Mouse (Mus musculus): ENCODE data around the gene Olfr1446. TPM values are rescaled to one million over a fixed set of nuclear protein-coding genes. Genes with fewer than 3 reads are reported as not detected.

The Olfr1446 gene
- total and polyA plus RNA-seq, 2 experiments from 2014 or later = not detected

GRCm38 (mm10) chr19:12846382-12846781 is 46.9 kb downstream of the Olfr1446 start, which contains the start of gene Gm5244:
Gene Gm5244, plus strand, starts transcription at chr19:12846682.
- H3K9ac ChIP-seq (replicated peaks; ENCODE audit: low read depth, low read length) = no peak within 1 kb of the TSS
- no peaks in the 10 kb centered on the region for H3K9me3 ChIP-seq (replicated peaks; ENCODE audit: control insufficient read depth, low read length)
- no peak for ATAC-seq (ENCODE audit: insufficient read depth, low read depth)
- no peak within 1 kb of the TSS for H3K4me2 ChIP-seq (ENCODE audit: low read depth, low read length)
- no peaks in the 10 kb centered on the region for H3K27me3 ChIP-seq (ENCODE audit: control insufficient read depth, insufficient read depth, low read length)
- H3K36me3 ChIP-seq (replicated peaks; ENCODE audit: control insufficient read depth, insufficient read depth, low read length) = no peaks in the 10 kb centered on the region
- no peak for TF ChIP-seq CTCF (IDR thresholded peaks at IDR 0.05; ENCODE audit: low read depth)
- TF ChIP-seq EP300 (IDR thresholded peaks at IDR 0.05; ENCODE audit: low read depth) = no peak
- H3K27ac ChIP-seq (ENCODE audit: low read depth) = no peak within 1 kb of the TSS
- no peaks in the 10 kb centered on the region for H3K4me1 ChIP-seq (ENCODE audit: control insufficient read depth, insufficient read depth)
- no peak within 1 kb of the TSS for H3K4me3 ChIP-seq (ENCODE audit: low read depth, low read length)
- DNase-seq (ENCODE audit: low spot score) = no peak

GRCm38 (mm10) chr19:12838507-12838906 is 54.8 kb downstream of the Olfr1446 start:
- DNase-seq (ENCODE audit: low spot score) (no peak), ATAC-seq (ENCODE audit: insufficient read depth, low read depth) (no peak)
- Histone ChIP-seq H3K4me3 (ENCODE audit: low read depth, low read length) (no peak overlapping the region), H3K9ac (replicated peaks; ENCODE audit: low read depth, low read length) (no peak overlapping the region), H3K4me2 (ENCODE audit: low read depth, low read length) (no peak overlapping the region), H3K4me1 (ENCODE audit: control insufficient read depth, insufficient read depth) (no peaks in the 10 kb centered on the region), H3K36me3 (replicated peaks; ENCODE audit: control insufficient read depth, insufficient read depth, low read length) (no peaks in the 10 kb centered on the region), H3K27me3 (ENCODE audit: control insufficient read depth, insufficient read depth, low read length) (no peaks in the 10 kb centered on the region), H3K9me3 (replicated peaks; ENCODE audit: control insufficient read depth, low read length) (no peaks in the 10 kb centered on the region), H3K27ac (ENCODE audit: low read depth) (no peak overlapping the region)
- 65% methylated on average over 1 of the region's 1 CpGs for WGBS
- no peak for TF ChIP-seq CTCF (IDR thresholded peaks at IDR 0.05; ENCODE audit: low read depth)
- TF ChIP-seq EP300 (IDR thresholded peaks at IDR 0.05; ENCODE audit: low read depth) = no peak

Other genes with a start within 250 kb of the Olfr1446 start
- gene Olfr1442, start 223.1 kb downstream of the Olfr1446 start, total RNA-seq (2014; rRNA removed; ENCODE audit: low replicate concordance) = not detected in 2 replicates
- gene Olfr1442, start 223.1 kb downstream of the Olfr1446 start, polyA plus RNA-seq (2015; fragmentation: Nextera tagmentation; extraction: Ambion mirVana) = not detected in 2 replicates
- not detected in 2 replicates for gene Olfr1443, start 215.4 kb downstream of the Olfr1446 start, total RNA-seq (2014; rRNA removed; ENCODE audit: low replicate concordance)
- gene Olfr1443, start 215.4 kb downstream of the Olfr1446 start, polyA plus RNA-seq (2015; fragmentation: Nextera tagmentation; extraction: Ambion mirVana) = not detected in 2 replicates
- gene Keg1, start 197.7 kb downstream of the Olfr1446 start, total RNA-seq (2014; rRNA removed; ENCODE audit: low replicate concordance) = not detected in 2 replicates
- gene Keg1, start 197.7 kb downstream of the Olfr1446 start, polyA plus RNA-seq (2015; fragmentation: Nextera tagmentation; extraction: Ambion mirVana) = not detected in 2 replicates
- 1.2 TPM in 1 of 2 replicates, not detected in the other for gene Cntf, start 127.9 kb downstream of the Olfr1446 start, total RNA-seq (2014; rRNA removed; ENCODE audit: low replicate concordance)
- gene Cntf, start 127.9 kb downstream of the Olfr1446 start, polyA plus RNA-seq (2015; fragmentation: Nextera tagmentation; extraction: Ambion mirVana) = 0.98 and 1.2 TPM in 2 replicates
- 43.6 and 48.2 TPM in 2 replicates for gene Zfp91, start 97.4 kb downstream of the Olfr1446 start, total RNA-seq (2014; rRNA removed; ENCODE audit: low replicate concordance)
- gene Zfp91, start 97.4 kb downstream of the Olfr1446 start, polyA plus RNA-seq (2015; fragmentation: Nextera tagmentation; extraction: Ambion mirVana) = 8.6 and 9.5 TPM in 2 replicates
- gene Lpxn, start 97.3 kb downstream of the Olfr1446 start, total RNA-seq (2014; rRNA removed; ENCODE audit: low replicate concordance) = 0.27 and 1.3 TPM in 2 replicates
- gene Lpxn, start 97.3 kb downstream of the Olfr1446 start, polyA plus RNA-seq (2015; fragmentation: Nextera tagmentation; extraction: Ambion mirVana) = 0.89 and 1.0 TPM in 2 replicates
- not detected in 2 replicates for gene Gm5244, start 46.8 kb downstream of the Olfr1446 start, total RNA-seq (2014; rRNA removed; ENCODE audit: low replicate concordance)
- not detected in 2 replicates for gene Gm5244, start 46.8 kb downstream of the Olfr1446 start, polyA plus RNA-seq (2015; fragmentation: Nextera tagmentation; extraction: Ambion mirVana)
- gene Olfr1444, start 36.2 kb downstream of the Olfr1446 start, total RNA-seq (2014; rRNA removed; ENCODE audit: low replicate concordance) = not detected in 2 replicates
- gene Olfr1444, start 36.2 kb downstream of the Olfr1446 start, polyA plus RNA-seq (2015; fragmentation: Nextera tagmentation; extraction: Ambion mirVana) = not detected in 2 replicates
- gene Olfr1445, start 9.7 kb downstream of the Olfr1446 start, total RNA-seq (2014; rRNA removed; ENCODE audit: low replicate concordance) = not detected in 2 replicates
- not detected in 2 replicates for gene Olfr1445, start 9.7 kb downstream of the Olfr1446 start, polyA plus RNA-seq (2015; fragmentation: Nextera tagmentation; extraction: Ambion mirVana)
- not detected in 2 replicates for gene Olfr1447, start 10.2 kb upstream of the Olfr1446 start, total RNA-seq (2014; rRNA removed; ENCODE audit: low replicate concordance)
- not detected in 2 replicates for gene Olfr1447, start 10.2 kb upstream of the Olfr1446 start, polyA plus RNA-seq (2015; fragmentation: Nextera tagmentation; extraction: Ambion mirVana)
- not detected in 2 replicates for gene Olfr1448, start 30.9 kb upstream of the Olfr1446 start, total RNA-seq (2014; rRNA removed; ENCODE audit: low replicate concordance)
- gene Olfr1448, start 30.9 kb upstream of the Olfr1446 start, polyA plus RNA-seq (2015; fragmentation: Nextera tagmentation; extraction: Ambion mirVana) = not detected in 2 replicates
- not detected in 2 replicates for gene Olfr1449, start 37.3 kb upstream of the Olfr1446 start, total RNA-seq (2014; rRNA removed; ENCODE audit: low replicate concordance)
- gene Olfr1449, start 37.3 kb upstream of the Olfr1446 start, polyA plus RNA-seq (2015; fragmentation: Nextera tagmentation; extraction: Ambion mirVana) = not detected in 2 replicates
- gene Olfr1450, start 56.7 kb upstream of the Olfr1446 start, total RNA-seq (2014; rRNA removed; ENCODE audit: low replicate concordance) = not detected in 2 replicates
- not detected in 2 replicates for gene Olfr1450, start 56.7 kb upstream of the Olfr1446 start, polyA plus RNA-seq (2015; fragmentation: Nextera tagmentation; extraction: Ambion mirVana)
- not detected in 2 replicates for gene Olfr1451, start 101.5 kb upstream of the Olfr1446 start, total RNA-seq (2014; rRNA removed; ENCODE audit: low replicate concordance)
- gene Olfr1451, start 101.5 kb upstream of the Olfr1446 start, polyA plus RNA-seq (2015; fragmentation: Nextera tagmentation; extraction: Ambion mirVana) = not detected in 2 replicates
- not detected in 2 replicates for gene Olfr1453, start 134.8 kb upstream of the Olfr1446 start, total RNA-seq (2014; rRNA removed; ENCODE audit: low replicate concordance)
- not detected in 2 replicates for gene Olfr1453, start 134.8 kb upstream of the Olfr1446 start, polyA plus RNA-seq (2015; fragmentation: Nextera tagmentation; extraction: Ambion mirVana)
- gene Olfr1454, start 167.1 kb upstream of the Olfr1446 start, total RNA-seq (2014; rRNA removed; ENCODE audit: low replicate concordance) = not detected in 2 replicates
- gene Olfr1454, start 167.1 kb upstream of the Olfr1446 start, polyA plus RNA-seq (2015; fragmentation: Nextera tagmentation; extraction: Ambion mirVana) = not detected in 2 replicates
- gene Olfr1457, start 204.4 kb upstream of the Olfr1446 start, total RNA-seq (2014; rRNA removed; ENCODE audit: low replicate concordance) = not detected in 2 replicates
- not detected in 2 replicates for gene Olfr1457, start 204.4 kb upstream of the Olfr1446 start, polyA plus RNA-seq (2015; fragmentation: Nextera tagmentation; extraction: Ambion mirVana)
- not detected in 2 replicates for gene Olfr1458, start 213.3 kb upstream of the Olfr1446 start, total RNA-seq (2014; rRNA removed; ENCODE audit: low replicate concordance)
- gene Olfr1458, start 213.3 kb upstream of the Olfr1446 start, polyA plus RNA-seq (2015; fragmentation: Nextera tagmentation; extraction: Ambion mirVana) = not detected in 2 replicates

Data from heart, postnatal 0 days (tissue).